In the genomic region with DNA sequence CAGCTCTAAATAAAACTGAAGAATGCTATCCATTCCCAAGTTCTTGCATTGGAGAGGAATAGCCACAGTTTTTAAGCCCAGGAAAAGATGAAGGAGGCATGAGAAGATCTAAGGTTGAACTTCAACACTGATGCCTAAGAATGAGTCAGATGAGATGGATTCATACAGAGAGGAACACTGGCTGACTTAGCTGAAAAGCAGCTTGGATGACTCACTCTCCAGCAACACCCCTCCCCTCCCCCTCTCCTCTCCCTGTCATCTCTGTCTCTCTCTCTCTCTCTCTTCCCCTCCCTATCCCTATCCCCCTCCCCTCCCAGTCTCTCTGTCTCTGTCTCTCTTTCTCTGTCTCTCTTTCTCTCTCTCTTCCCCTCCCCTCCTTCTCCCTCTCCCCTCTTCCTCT, we compare ENCODE assay signal across 16 mouse cellular contexts.
DNase-seq lines count a peak whose midpoint lies in the region; ATAC-seq lines count a peak whose summit lies in the region.
"Had no signal": no experiment of that assay in that cellular context is flagged by ENCODE, and none has a peak within 500 bp of the region (broad histone marks: within the 10 kb centered on the region; RNA-seq: fewer than 3 reads in every experiment).

No protein-coding gene starts in this region.

- H3K4me1 ChIP-seq in lung, embryonic 16.5 days (replicated peaks; ENCODE audit: control insufficient read depth, insufficient read depth, low read length): peaks cover 3% of the 10 kb centered on the region; the same call in 1 of the 2 replicates
- H3K4me1 ChIP-seq in embryonic facial prominence, embryonic 10.5 days: no peaks in the 10 kb centered on the region
- H3K4me1 ChIP-seq: embryonic facial prominence, embryonic 15.5 days; hindbrain, embryonic 10.5 days; liver, embryonic 12.5 days had no signal

- no peak overlapping the region for H3K27ac ChIP-seq in lung, embryonic 16.5 days (ENCODE audit: low read length)
- H3K27ac ChIP-seq in embryonic facial prominence, embryonic 10.5 days (replicated peaks): no peak overlapping the region
- H3K27ac ChIP-seq: embryonic facial prominence, embryonic 15.5 days; hindbrain, embryonic 10.5 days; liver, embryonic 12.5 days had no signal

- no peak overlapping the region for H3K4me3 ChIP-seq in lung, embryonic 16.5 days (ENCODE audit: low read length)
- no peak overlapping the region for H3K4me3 ChIP-seq in embryonic facial prominence, embryonic 10.5 days
- H3K4me3 ChIP-seq: embryonic facial prominence, embryonic 15.5 days; hindbrain, embryonic 10.5 days; liver, embryonic 12.5 days had no signal

- H3K9me3 ChIP-seq in lung, embryonic 16.5 days (ENCODE audit: control insufficient read depth, low read length): no peaks in the 10 kb centered on the region
- H3K9me3 ChIP-seq in embryonic facial prominence, embryonic 10.5 days: no peaks in the 10 kb centered on the region
- H3K9me3 ChIP-seq: embryonic facial prominence, embryonic 15.5 days; hindbrain, embryonic 10.5 days; liver, embryonic 12.5 days had no signal

- ATAC-seq in lung, embryonic 16.5 days (ENCODE audit: low read depth): peak; percentile 64
- ATAC-seq in megakaryocyte progenitor cell, adult 5-6 weeks (replicated peaks; ENCODE audit: poor library complexity): no peak
- ATAC-seq: liver, embryonic 12.5 days had no signal

- H3K27me3 ChIP-seq in lung, embryonic 16.5 days (ENCODE audit: control insufficient read depth, insufficient read depth, low read depth, low read length): no peaks in the 10 kb centered on the region
- H3K27me3 ChIP-seq in embryonic facial prominence, embryonic 10.5 days (replicated peaks; ENCODE audit: low read depth, poor library complexity, severe bottlenecking): no peaks in the 10 kb centered on the region
- H3K27me3 ChIP-seq: embryonic facial prominence, embryonic 15.5 days; liver, embryonic 12.5 days had no signal

- H3K36me3 ChIP-seq in lung, embryonic 16.5 days (ENCODE audit: control insufficient read depth, insufficient read depth, low read length): no peaks in the 10 kb centered on the region
- no peaks in the 10 kb centered on the region for H3K36me3 ChIP-seq in embryonic facial prominence, embryonic 10.5 days (replicated peaks)
- H3K36me3 ChIP-seq: embryonic facial prominence, embryonic 15.5 days; hindbrain, embryonic 10.5 days; liver, embryonic 12.5 days had no signal

- DNase-seq in adrenal gland, adult 2 months: peak; percentile 63
- no peak for DNase-seq in adrenal gland, postnatal 4 days (ENCODE audit: low spot score in 2 of 2)
- no peak for DNase-seq in lung, adult 18-20 months
- DNase-seq in brain, adult 2 months (ENCODE audit: low read depth, low spot score): peak; percentile 87
- peak; percentile 29 to 37 for DNase-seq in right cerebral cortex, adult 2 months (ENCODE audit: low spot score in 2 of 2)
- DNase-seq in embryonic facial prominence, embryonic 10.5 days (ENCODE audit: low spot score): no peak
- DNase-seq: B cell, adult 2 months; cerebellum, adult 9-10 months; kidney, adult 11 months; thymus, adult 2 months had no signal

- H3K4me2 ChIP-seq in lung, embryonic 16.5 days (ENCODE audit: low read depth, low read length): no peak overlapping the region
- H3K4me2 ChIP-seq: embryonic facial prominence, embryonic 15.5 days; liver, embryonic 12.5 days; midbrain, embryonic 11.5 days had no signal

- no peak overlapping the region for H3K9ac ChIP-seq in lung, embryonic 16.5 days (ENCODE audit: low read length)
- H3K9ac ChIP-seq: embryonic facial prominence, embryonic 15.5 days; liver, embryonic 12.5 days had no signal

Comparison
In these comparisons a context has a peak if more than half of its experiments do, and no peak if none do; other contexts are left out.
1. DNase-seq: peak in adrenal gland, adult 2 months (single experiment), brain, adult 2 months (single experiment) and right cerebral cortex, adult 2 months (2 of 2); none in adrenal gland, postnatal 4 days (0 of 2), lung, adult 18-20 months (0 of 2) and embryonic facial prominence, embryonic 10.5 days (single experiment).